Mouse (Mus musculus) kidney, postnatal 0 days (tissue): ENCODE data around the gene Sipa1l1. TPM values are rescaled to one million over a fixed set of nuclear protein-coding genes. Genes with fewer than 3 reads are reported as not detected.

Experiments
- ATAC-seq: fragments of 200-750 bp; cut with Nextera tagmentation; replicated peaks from 2 replicates; pipeline ENCODE4 v1.8.0; 2017; ENCODE audit warnings: low read depth, moderate number of reproducible peaks, moderate TSS enrichment, moderate library complexity; ENCODE audit not compliant: low FRiP score
- DNase-seq: peaks from one replicate; pipeline ENCODE4 v3.0.0-alpha.2; 2016; ENCODE audit warnings: low spot score
- H3K27ac ChIP-seq: fragments of 300-500 bp; sonication (generic); 2 replicates; pipeline ENCODE4 v1.5.1; 2014; ENCODE audit warnings: mild to moderate bottlenecking
- H3K27me3 ChIP-seq: fragments of 300-500 bp; sonication (generic); 2 replicates; pipeline ENCODE4 v1.6.1; 2014; ENCODE audit warnings: low read length, mixed read lengths; ENCODE audit not compliant: insufficient read depth
- H3K36me3 ChIP-seq: fragments of 300-500 bp; sonication (generic); 2 replicates; pipeline ENCODE4 v1.6.1; 2014; ENCODE audit warnings: low read length, mixed read lengths; ENCODE audit not compliant: insufficient read depth
- H3K4me1 ChIP-seq: fragments of 300-500 bp; sonication (generic); replicated peaks from 2 replicates; pipeline ENCODE4 v1.6.1; 2014; ENCODE audit warnings: antibody characterized with exemption, low read length, mixed read lengths; ENCODE audit not compliant: insufficient read depth
- H3K4me2 ChIP-seq: fragments of 300-500 bp; sonication (generic); 2 replicates; pipeline ENCODE4 v1.6.1; 2014; ENCODE audit warnings: mild to moderate bottlenecking, low read length, moderate library complexity, mixed read lengths
- H3K4me3 ChIP-seq: fragments of 300-500 bp; sonication (generic); replicated peaks from 2 replicates; pipeline ENCODE4 v1.5.1; 2014; ENCODE audit warnings: low read depth, low read length
- H3K9ac ChIP-seq: fragments of 300-500 bp; sonication (generic); 2 replicates; pipeline ENCODE4 v1.6.1; 2014; ENCODE audit warnings: low read depth, low read length
- H3K9me3 ChIP-seq: fragments of 300-500 bp; sonication (generic); replicated peaks from 2 replicates; pipeline ENCODE4 v1.6.1; 2016; ENCODE audit warnings: low read length, inconsistent platforms, mixed read lengths
- CTCF ChIP-seq: IDR thresholded peaks from 2 replicates; pipeline ENCODE4 v1.5.1; 2016; ENCODE audit warnings: antibody characterized with exemption, low read depth, mild to moderate bottlenecking, moderate library complexity
- WGBS: fragments of 180-500 bp; shearing (Covaris S2); extraction: QIAGEN DNeasy Blood & Tissue Kit; methylation state at CpG from one replicate; pipeline ENCODE4 v1.1.7; 2014; 5-methylcytosine and 5-hydroxymethylcytosine counted together
- polyA plus RNA-seq: library from polyadenylated mRNA; unstranded; fragments of >200 nt; fragmentation: Nextera tagmentation; extraction: Ambion mirVana; gene quantifications from 2 replicates; pipeline ENCODE4 v1.2.1, GENCODE M21; 2015

Gene Sipa1l1
- polyA plus RNA-seq, 1 experiment from 2014 or later, result 17.3 TPM

DNA sequence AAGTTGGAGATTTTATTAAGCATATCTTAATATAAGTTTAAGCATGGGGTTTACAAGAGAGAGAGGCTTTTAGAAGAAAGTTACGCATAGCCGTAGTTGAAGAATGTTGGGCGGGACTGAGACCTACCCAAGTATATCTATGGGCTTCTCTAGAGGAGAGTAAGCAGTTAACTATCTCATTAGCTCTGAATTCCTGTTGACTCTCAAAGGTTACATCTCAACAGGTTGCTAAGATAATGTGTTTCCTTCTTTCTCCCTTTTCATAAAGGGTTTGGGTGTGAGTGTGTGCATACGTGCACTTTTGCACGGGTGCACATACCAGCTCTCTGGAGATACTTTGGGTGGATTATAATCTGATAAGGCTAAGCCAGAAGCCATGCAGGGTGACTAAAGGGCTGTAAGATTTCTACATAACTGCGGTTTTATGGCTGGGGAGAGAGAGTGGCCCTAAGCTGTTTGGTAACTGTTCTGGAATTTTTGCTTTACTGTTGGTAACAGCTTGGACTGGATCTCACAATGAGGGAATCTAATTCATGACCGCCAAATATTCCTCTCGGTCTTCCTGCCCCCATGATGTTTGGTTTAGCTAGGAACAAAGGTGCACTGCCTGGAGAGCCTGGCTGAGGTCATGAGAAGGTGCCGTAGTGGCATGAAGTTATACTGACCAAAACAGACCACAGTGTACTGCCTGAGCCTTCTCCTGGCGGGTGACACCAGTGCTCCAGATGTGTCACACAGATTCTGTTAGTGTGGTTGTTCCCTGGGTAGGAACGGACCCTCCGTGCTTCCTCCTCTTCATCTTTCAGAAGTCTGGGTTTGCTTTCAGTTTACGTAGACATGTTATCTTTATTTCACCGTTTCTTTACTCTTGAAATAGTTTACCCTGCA, 78.5 kb downstream of the Sipa1l1 start:
- H3K9me3 ChIP-seq, result no peaks in the 10 kb centered on the region
- no peak overlapping the region; the same call in 1 of the 2 replicates for H3K27ac ChIP-seq
- H3K9ac ChIP-seq, result no peak overlapping the region
- H3K4me1 ChIP-seq, result 0 out of 2 replicates have a peak, but pooled peaks cover 7% of the 10 kb centered on the region
- no peak for DNase-seq
- ATAC-seq, result no peak
- WGBS, result 83% methylated on average over 14 of the region's 14 CpGs
- TF ChIP-seq CTCF, result no peak
- no peaks in the 10 kb centered on the region for H3K27me3 ChIP-seq
- no peak overlapping the region for H3K4me3 ChIP-seq
- no peak overlapping the region for H3K4me2 ChIP-seq
- H3K36me3 ChIP-seq, result no peaks in the 10 kb centered on the region

DNA sequence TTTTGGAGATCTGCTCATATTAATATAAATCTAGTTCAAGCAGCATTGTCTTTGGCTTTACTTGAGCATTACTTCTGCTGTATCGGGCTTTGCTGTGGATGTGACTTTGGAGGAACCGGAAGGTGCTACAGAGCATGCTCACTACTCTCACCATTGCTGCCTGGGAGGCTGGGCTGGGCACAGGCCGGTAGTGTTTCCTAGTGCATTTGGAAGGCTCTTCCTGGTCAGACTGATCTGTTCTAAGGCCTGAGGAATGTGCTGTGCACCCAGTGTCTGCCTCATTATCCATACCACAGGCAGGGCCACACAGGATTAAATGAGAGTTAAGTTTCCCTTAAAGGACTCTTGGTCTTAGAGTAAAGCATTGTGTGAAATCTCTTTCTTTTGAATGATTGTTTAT, 79.4 kb downstream of the Sipa1l1 start:
- 0 out of 2 replicates have a peak, but pooled peaks cover 7% of the 10 kb centered on the region for H3K4me1 ChIP-seq
- no peak overlapping the region for H3K27ac ChIP-seq
- no peak overlapping the region for H3K4me3 ChIP-seq
- H3K9me3 ChIP-seq, result no peaks in the 10 kb centered on the region
- H3K4me2 ChIP-seq, result no peak overlapping the region
- WGBS, result 80% methylated on average over 3 of the region's 3 CpGs
- H3K27me3 ChIP-seq, result no peaks in the 10 kb centered on the region
- no peaks in the 10 kb centered on the region for H3K36me3 ChIP-seq
- H3K9ac ChIP-seq, result no peak overlapping the region
- no peak for DNase-seq
- ATAC-seq, result no peak
- no peak for TF ChIP-seq CTCF

DNA sequence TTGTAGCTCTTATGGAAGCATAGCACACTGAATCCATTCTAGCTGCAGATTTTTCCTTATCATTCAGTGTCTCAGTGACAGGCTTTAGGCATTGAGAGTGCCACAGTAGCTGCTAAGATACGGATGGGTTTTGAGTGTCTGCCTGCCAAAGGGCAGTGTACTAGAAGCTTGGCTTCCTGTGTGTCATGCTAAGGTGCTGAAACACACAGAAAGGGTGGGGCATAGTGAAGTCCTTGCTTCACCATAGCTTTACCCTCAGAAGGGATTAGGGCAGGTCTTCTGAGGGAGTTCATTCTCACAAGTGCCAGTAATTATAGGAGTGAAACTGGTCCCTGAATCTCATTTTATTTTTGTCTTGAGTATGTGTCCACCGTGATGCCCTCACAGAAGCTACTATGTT, 82.2 kb downstream of the Sipa1l1 start:
- Histone ChIP-seq H3K9me3 (no peaks in the 10 kb centered on the region), H3K27ac (no peak overlapping the region), H3K4me3 (no peak overlapping the region), H3K9ac (no peak overlapping the region), H3K4me2 (no peak overlapping the region), H3K27me3 (no peaks in the 10 kb centered on the region), H3K36me3 (no peaks in the 10 kb centered on the region), H3K4me1 (peaks cover 11% of the 10 kb centered on the region; the same call in 1 of the 2 replicates)
- DNase-seq (no peak), ATAC-seq (no peak)
- no peak for TF ChIP-seq CTCF
- 84% methylated on average over 2 of the region's 2 CpGs for WGBS

- DNase-seq (no peak), ATAC-seq (no peak)
- H3K4me1 ChIP-seq, result peaks cover 9% of the 10 kb centered on the region; the same call in 1 of the 2 replicates
- no peaks in the 10 kb centered on the region for H3K36me3 ChIP-seq
- 67% methylated on average over 5 of the region's 5 CpGs for WGBS
- H3K4me3 ChIP-seq, result no peak overlapping the region
- H3K27ac ChIP-seq, result no peak overlapping the region
- no peak for TF ChIP-seq CTCF
- H3K27me3 ChIP-seq, result no peaks in the 10 kb centered on the region
- no peak overlapping the region for H3K9ac ChIP-seq
- no peak overlapping the region for H3K4me2 ChIP-seq
- no peaks in the 10 kb centered on the region for H3K9me3 ChIP-seq
These were observed 85.0 kb downstream of the Sipa1l1 start for GRCm38 (mm10) chr12:82254076-82254475.

DNA sequence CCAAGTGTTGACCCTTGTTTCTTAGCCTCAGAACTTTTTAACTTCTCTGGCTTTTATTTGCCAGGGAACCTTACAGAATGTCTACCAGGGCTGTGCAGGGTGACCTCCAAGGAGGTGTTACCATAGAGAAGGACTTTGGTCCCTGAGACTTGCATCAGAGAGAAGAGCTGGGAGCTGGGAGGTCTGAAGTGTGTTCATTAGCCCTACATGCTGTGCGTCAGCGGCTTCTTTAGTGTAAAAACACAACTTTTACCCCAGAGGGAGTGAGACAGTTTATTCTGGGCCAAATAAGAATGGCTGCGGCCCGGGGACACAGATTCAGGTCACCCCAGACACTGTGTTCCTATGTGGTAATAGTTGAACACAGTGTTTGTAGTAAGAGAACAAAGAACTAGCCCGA, 86.9 kb downstream of the Sipa1l1 start:
- H3K9me3 ChIP-seq, result no peaks in the 10 kb centered on the region
- 82% methylated on average over 5 of the region's 5 CpGs for WGBS
- DNase-seq (no peak), ATAC-seq (peak; percentile 94)
- H3K36me3 ChIP-seq, result no peaks in the 10 kb centered on the region
- H3K4me1 ChIP-seq, result peaks cover 9% of the 10 kb centered on the region; the same call in 1 of the 2 replicates
- H3K9ac ChIP-seq, result no peak overlapping the region
- H3K4me3 ChIP-seq, result no peak overlapping the region
- H3K4me2 ChIP-seq, result no peak overlapping the region
- H3K27me3 ChIP-seq, result no peaks in the 10 kb centered on the region
- peak overlapping the region; percentile 83 for H3K27ac ChIP-seq
- TF ChIP-seq CTCF, result no peak

DNA sequence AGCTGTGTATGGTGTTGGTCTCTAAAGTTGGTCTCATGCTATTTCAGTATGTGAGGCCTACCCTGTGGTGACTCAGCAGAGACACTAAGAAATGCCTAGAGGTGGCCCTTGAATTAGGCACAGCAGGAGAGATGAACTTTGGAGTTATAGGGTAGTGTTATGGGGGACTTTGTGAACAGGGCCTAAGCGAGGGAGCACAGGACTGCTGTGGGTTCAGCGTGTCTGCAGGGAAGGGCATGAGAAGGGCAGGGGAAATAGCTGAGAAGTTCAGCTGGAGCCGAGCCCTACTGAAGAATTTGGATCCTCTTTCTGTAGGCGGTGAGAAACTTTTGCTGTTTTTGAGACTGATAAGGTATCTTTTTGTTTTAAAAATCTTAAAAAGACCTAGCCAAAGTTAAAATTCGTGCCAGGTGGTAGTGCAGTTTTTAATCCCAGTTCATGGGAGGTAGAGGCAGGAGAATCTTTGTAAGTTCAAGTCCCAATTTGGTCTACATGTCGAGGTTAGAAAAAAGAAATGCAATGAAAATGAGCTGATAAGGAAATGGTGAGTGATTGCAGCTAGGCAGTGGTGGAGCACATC, 87.9 kb downstream of the Sipa1l1 start:
- Histone ChIP-seq H3K36me3 (no peaks in the 10 kb centered on the region), H3K27ac (peak overlapping the region; percentile 83), H3K4me3 (no peak overlapping the region), H3K9ac (no peak overlapping the region), H3K4me1 (peaks cover 9% of the 10 kb centered on the region; the same call in 1 of the 2 replicates), H3K4me2 (no peak overlapping the region), H3K27me3 (no peaks in the 10 kb centered on the region), H3K9me3 (no peaks in the 10 kb centered on the region)
- no peak for DNase-seq
- ATAC-seq, result no peak
- WGBS, result 79% methylated on average over 6 of the region's 6 CpGs
- no peak for TF ChIP-seq CTCF
